In the genomic region with DNA sequence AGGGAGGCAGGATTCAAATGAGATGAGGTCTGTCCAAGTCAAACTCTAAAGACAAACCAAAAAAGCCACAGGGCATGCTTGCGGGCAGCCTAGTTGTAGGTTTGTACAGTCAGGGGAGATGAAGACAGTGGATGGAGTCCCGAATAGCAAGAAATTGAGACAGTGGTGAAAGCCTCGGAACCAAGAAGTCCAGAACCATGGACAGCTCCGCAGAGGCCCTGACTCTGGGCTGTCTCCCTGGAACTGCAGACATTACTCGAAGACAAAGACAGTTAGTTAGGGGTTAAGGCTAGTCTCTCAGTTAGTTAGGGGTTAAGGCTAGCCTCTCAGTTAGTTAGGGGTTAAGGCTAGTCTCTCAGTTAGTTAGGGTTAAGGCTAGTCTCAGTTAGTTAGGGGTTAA, we compare ENCODE assay signal across 11 mouse cellular contexts. TPM values are rescaled to one million over a fixed set of nuclear protein-coding genes. Genes with fewer than 3 reads are reported as not detected.
DNase-seq lines count a peak whose midpoint lies in the region; ATAC-seq and TF ChIP-seq lines count a peak whose summit lies in the region.
"Had no signal": no experiment of that assay in that cellular context is flagged by ENCODE, and none has a peak within 500 bp of the region (broad histone marks: within the 10 kb centered on the region; RNA-seq: fewer than 3 reads in every experiment).

No protein-coding gene starts in this region.

- no peak for TF ChIP-seq CTCF in kidney, postnatal 0 days (IDR thresholded peaks at IDR 0.05; ENCODE audit: low read depth)

- H3K9me3 ChIP-seq in kidney, postnatal 0 days (replicated peaks; ENCODE audit: low read length) = no peaks in the 10 kb centered on the region
- H3K9me3 ChIP-seq: hindbrain, embryonic 15.5 days had no signal

- no peaks in the 10 kb centered on the region for H3K36me3 ChIP-seq in kidney, postnatal 0 days (ENCODE audit: insufficient read depth, low read length)
- H3K36me3 ChIP-seq: hindbrain, embryonic 15.5 days had no signal

- no peaks in the 10 kb centered on the region for H3K27me3 ChIP-seq in kidney, postnatal 0 days (ENCODE audit: insufficient read depth, low read length)
- H3K27me3 ChIP-seq: hindbrain, embryonic 15.5 days had no signal

- H3K4me2 ChIP-seq in kidney, postnatal 0 days (ENCODE audit: low read length) = no peak overlapping the region
- H3K4me2 ChIP-seq: hindbrain, embryonic 15.5 days had no signal

- 46% methylated on average over 5 of the region's 5 CpGs for WGBS in kidney, postnatal 0 days

- H3K4me3 ChIP-seq in kidney, postnatal 0 days (replicated peaks; ENCODE audit: low read depth, low read length) = no peak overlapping the region
- H3K4me3 ChIP-seq: hindbrain, embryonic 15.5 days had no signal

- H3K9ac ChIP-seq in kidney, postnatal 0 days (ENCODE audit: low read depth, low read length) = no peak overlapping the region
- H3K9ac ChIP-seq: hindbrain, embryonic 15.5 days had no signal

- H3K27ac ChIP-seq in kidney, postnatal 0 days = no peak overlapping the region
- H3K27ac ChIP-seq: hindbrain, embryonic 15.5 days had no signal

- peak; percentile 47 for DNase-seq in kidney, postnatal 0 days (ENCODE audit: low spot score)
- no peak for DNase-seq in kidney, adult 9 months
- peak; percentile 51 for DNase-seq in 3T3-L1 (ENCODE audit: low read depth, low spot score)
- peak; percentile 15 for DNase-seq in CD4-positive helper T cell, adult 2 months (ENCODE audit: low read depth, low spot score)
- no peak for DNase-seq in spleen, adult 18-20 months
- no peak for DNase-seq in c-Kit-positive CD71-positive TER-119-positive erythroid progenitor cells, embryonic 14.5 days (ENCODE audit: low spot score)
- DNase-seq: cerebellum, postnatal 25 days; thymus, postnatal 25 days had no signal

- ATAC-seq in kidney, postnatal 0 days (replicated peaks; ENCODE audit: low FRiP score, low read depth) = no peak
- ATAC-seq in granulocyte monocyte progenitor cell, adult 5-6 weeks (replicated peaks; ENCODE audit: poor library complexity, severe bottlenecking) = peak; percentile 37; the same call in 1 of the 2 replicates

- no peaks in the 10 kb centered on the region for H3K4me1 ChIP-seq in kidney, postnatal 0 days (replicated peaks; ENCODE audit: insufficient read depth, low read length)
- H3K4me1 ChIP-seq: hindbrain, embryonic 15.5 days had no signal

RNA-seq across cellular contexts. Expression of gene Acvr2b, which starts 13.0 kb away (rescaled TPM):
- polyA plus RNA-seq in kidney, postnatal 0 days (2015; fragmentation: Nextera tagmentation; extraction: Ambion mirVana) = 17.6 and 20.2 TPM in 2 replicates
- total RNA-seq in granulocyte monocyte progenitor cell, adult 5-6 weeks (2014; fragmentation: Nextera tagmentation) = 2.0 and 2.9 TPM in 2 replicates
- 0.36 and 0.65 TPM in 2 replicates for total RNA-seq in granulocyte monocyte progenitor cell, adult 5-6 weeks (2017)

RNA-seq across cellular contexts. Expression of gene Slc22a14, which starts 23.6 kb away (rescaled TPM):
- polyA plus RNA-seq in kidney, postnatal 0 days (2015; fragmentation: Nextera tagmentation; extraction: Ambion mirVana) = 0.34 and 0.38 TPM in 2 replicates
- total RNA-seq in granulocyte monocyte progenitor cell, adult 5-6 weeks (2014; fragmentation: Nextera tagmentation) = not detected in 2 replicates
- not detected in 2 replicates for total RNA-seq in granulocyte monocyte progenitor cell, adult 5-6 weeks (2017)
- total RNA-seq: layer of hippocampus, postnatal 25 days had no signal
- polyA plus RNA-seq: hindbrain, embryonic 15.5 days had no signal

RNA-seq across cellular contexts. Expression of gene Xylb, which starts 31.8 kb away (rescaled TPM):
- 43.8 and 47.8 TPM in 2 replicates for polyA plus RNA-seq in kidney, postnatal 0 days (2015; fragmentation: Nextera tagmentation; extraction: Ambion mirVana)
- total RNA-seq in granulocyte monocyte progenitor cell, adult 5-6 weeks (2014; fragmentation: Nextera tagmentation) = 4.4 and 7.4 TPM in 2 replicates
- total RNA-seq in granulocyte monocyte progenitor cell, adult 5-6 weeks (2017) = 2.8 and 4.1 TPM in 2 replicates

RNA-seq across cellular contexts. Expression of gene Myd88, which starts 47.7 kb away (rescaled TPM):
- 26.5 and 29.3 TPM in 2 replicates for polyA plus RNA-seq in kidney, postnatal 0 days (2015; fragmentation: Nextera tagmentation; extraction: Ambion mirVana)
- 31.1 and 47.6 TPM in 2 replicates for total RNA-seq in granulocyte monocyte progenitor cell, adult 5-6 weeks (2014; fragmentation: Nextera tagmentation)
- total RNA-seq in granulocyte monocyte progenitor cell, adult 5-6 weeks (2017) = 16.4 and 24.2 TPM in 2 replicates

RNA-seq across cellular contexts. Expression of gene Acaa1a, which starts 49.5 kb away (rescaled TPM):
- 122 and 128 TPM in 2 replicates for polyA plus RNA-seq in kidney, postnatal 0 days (2015; fragmentation: Nextera tagmentation; extraction: Ambion mirVana)
- total RNA-seq in granulocyte monocyte progenitor cell, adult 5-6 weeks (2014; fragmentation: Nextera tagmentation) = 26.4 and 40.6 TPM in 2 replicates
- 21.2 and 26.2 TPM in 2 replicates for total RNA-seq in granulocyte monocyte progenitor cell, adult 5-6 weeks (2017)

Comparison
In these comparisons a context has a peak if more than half of its experiments do, and no peak if none do; other contexts are left out.
1. DNase-seq: peak in kidney, postnatal 0 days (single experiment), 3T3-L1 (single experiment) and CD4-positive helper T cell, adult 2 months (single experiment); none in kidney, adult 9 months (single experiment), spleen, adult 18-20 months (0 of 2) and c-Kit-positive CD71-positive TER-119-positive erythroid progenitor cells, embryonic 14.5 days (single experiment).